Mouse (Mus musculus): ENCODE data around the gene Peli3. TPM values are rescaled to one million over a fixed set of nuclear protein-coding genes. Genes with fewer than 3 reads are reported as not detected.

The Peli3 gene
- 3.4 and 3.5 TPM in 2 replicates for polyA plus RNA-seq (2014; fragmentation: Nextera tagmentation; extraction: Ambion mirVana)

GRCm38 (mm10) chr19:4942551-4943252, at the start of gene Peli3:
TSS of gene Peli3 (minus strand) at chr19:4943127.
- H3K27ac ChIP-seq (ENCODE audit: low read depth, low read length): no peak within 1 kb of the TSS
- peak within 1 kb of the TSS; percentile 66 for H3K4me3 ChIP-seq (ENCODE audit: low read depth, low read length)
- peak within 1 kb of the TSS; percentile 64 for H3K9ac ChIP-seq (ENCODE audit: low read length)
- H3K4me2 ChIP-seq (ENCODE audit: low read depth): peak within 1 kb of the TSS; percentile 99
- ATAC-seq (ENCODE audit: insufficient read depth, low FRiP score, low TSS enrichment) (peak; percentile 88), DNase-seq (ENCODE audit: low spot score) (peak; percentile 88)
- H3K4me1 ChIP-seq (ENCODE audit: control insufficient read depth, insufficient read depth, low read length): peaks cover 4% of the 10 kb centered on the region
- no peaks in the 10 kb centered on the region for H3K9me3 ChIP-seq (ENCODE audit: control insufficient read depth, low read length)
- no peaks in the 10 kb centered on the region for H3K36me3 ChIP-seq (ENCODE audit: control insufficient read depth, insufficient read depth, low read length)
- no peaks in the 10 kb centered on the region for H3K27me3 ChIP-seq (ENCODE audit: control insufficient read depth, insufficient read depth, low read length)
- WGBS: under 1% methylated on average over 50 of the region's 55 CpGs

DNA sequence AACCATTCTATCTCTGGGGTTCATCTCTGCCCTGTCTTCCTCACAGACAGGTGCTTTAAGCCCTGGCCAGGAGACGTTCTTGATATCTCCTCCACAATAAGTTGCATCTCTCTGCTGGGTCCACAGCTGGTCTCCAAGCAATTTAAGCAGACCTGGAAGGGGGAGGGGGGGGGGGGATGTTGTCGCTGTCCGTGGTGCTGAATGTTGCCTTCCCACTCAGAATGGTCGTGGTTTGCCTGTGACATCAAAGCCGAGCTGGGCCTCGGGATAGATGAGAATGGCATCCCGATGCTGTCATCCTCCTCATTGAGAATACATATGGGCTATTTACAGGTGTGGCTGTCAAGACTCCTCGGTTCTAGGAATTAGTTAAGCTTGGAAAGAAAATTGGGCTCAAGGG, 49.4 kb upstream of the Peli3 start:
- no peak overlapping the region for H3K4me2 ChIP-seq (ENCODE audit: low read depth)
- no peak overlapping the region for H3K9ac ChIP-seq (ENCODE audit: low read length)
- 17% methylated on average over 8 of the region's 8 CpGs for WGBS
- no peaks in the 10 kb centered on the region for H3K36me3 ChIP-seq (ENCODE audit: control insufficient read depth, insufficient read depth, low read length)
- H3K27ac ChIP-seq (ENCODE audit: low read depth, low read length): no peak overlapping the region
- no peaks in the 10 kb centered on the region for H3K4me1 ChIP-seq (ENCODE audit: control insufficient read depth, insufficient read depth, low read length)
- DNase-seq (ENCODE audit: low spot score) (no peak), ATAC-seq (ENCODE audit: insufficient read depth, low FRiP score, low TSS enrichment) (no peak)
- no peak overlapping the region for H3K4me3 ChIP-seq (ENCODE audit: low read depth, low read length)
- H3K27me3 ChIP-seq (ENCODE audit: control insufficient read depth, insufficient read depth, low read length): peaks cover 47% of the 10 kb centered on the region
- H3K9me3 ChIP-seq (ENCODE audit: control insufficient read depth, low read length): no peaks in the 10 kb centered on the region

- no peak overlapping the region for H3K4me3 ChIP-seq (ENCODE audit: low read depth, low read length)
- H3K4me1 ChIP-seq (ENCODE audit: control insufficient read depth, insufficient read depth, low read length): no peaks in the 10 kb centered on the region
- ATAC-seq (ENCODE audit: insufficient read depth, low FRiP score, low TSS enrichment) (no peak), DNase-seq (ENCODE audit: low spot score) (no peak)
- H3K4me2 ChIP-seq (ENCODE audit: low read depth): peak overlapping the region; percentile 26; the same call in 1 of the 2 replicates
- no peak overlapping the region for H3K27ac ChIP-seq (ENCODE audit: low read depth, low read length)
- peaks cover 55% of the 10 kb centered on the region for H3K27me3 ChIP-seq (ENCODE audit: control insufficient read depth, insufficient read depth, low read length)
- H3K36me3 ChIP-seq (ENCODE audit: control insufficient read depth, insufficient read depth, low read length): no peaks in the 10 kb centered on the region
- H3K9ac ChIP-seq (ENCODE audit: low read length): no peak overlapping the region
- 1% methylated on average over 21 of the region's 22 CpGs for WGBS
- H3K9me3 ChIP-seq (ENCODE audit: control insufficient read depth, low read length): no peaks in the 10 kb centered on the region
Observed at GRCm38 (mm10) chr19:4990716-4991115, 47.8 kb upstream of the Peli3 start.

GRCm38 (mm10) chr19:4990256-4990625, 47.3 kb upstream of the Peli3 start, which contains the start of gene Npas4:
TSS of gene Npas4 (minus strand) at chr19:4990316.
- no peak within 1 kb of the TSS for H3K9ac ChIP-seq (ENCODE audit: low read length)
- peak within 1 kb of the TSS; percentile 26 for H3K4me3 ChIP-seq (ENCODE audit: low read depth, low read length)
- peak within 1 kb of the TSS; percentile 33 for H3K4me2 ChIP-seq (ENCODE audit: low read depth)
- DNase-seq (ENCODE audit: low spot score) (no peak), ATAC-seq (ENCODE audit: insufficient read depth, low FRiP score, low TSS enrichment) (no peak)
- H3K4me1 ChIP-seq (ENCODE audit: control insufficient read depth, insufficient read depth, low read length): no peaks in the 10 kb centered on the region
- H3K36me3 ChIP-seq (ENCODE audit: control insufficient read depth, insufficient read depth, low read length): no peaks in the 10 kb centered on the region
- 17% methylated on average over 4 of the region's 4 CpGs for WGBS
- H3K27me3 ChIP-seq (ENCODE audit: control insufficient read depth, insufficient read depth, low read length): peaks cover 58% of the 10 kb centered on the region
- no peak within 1 kb of the TSS for H3K27ac ChIP-seq (ENCODE audit: low read depth, low read length)
- H3K9me3 ChIP-seq (ENCODE audit: control insufficient read depth, low read length): no peaks in the 10 kb centered on the region

GRCm38 (mm10) chr19:4989434-4990255, 46.7 kb upstream of the Peli3 start:
- H3K27ac ChIP-seq (ENCODE audit: low read depth, low read length): no peak overlapping the region
- H3K27me3 ChIP-seq (ENCODE audit: control insufficient read depth, insufficient read depth, low read length): peaks cover 61% of the 10 kb centered on the region
- H3K4me3 ChIP-seq (ENCODE audit: low read depth, low read length): peak overlapping the region; percentile 26
- no peaks in the 10 kb centered on the region for H3K9me3 ChIP-seq (ENCODE audit: control insufficient read depth, low read length)
- H3K4me1 ChIP-seq (ENCODE audit: control insufficient read depth, insufficient read depth, low read length): no peaks in the 10 kb centered on the region
- H3K4me2 ChIP-seq (ENCODE audit: low read depth): peak overlapping the region; percentile 33
- WGBS: 20% methylated on average over 44 of the region's 47 CpGs
- DNase-seq (ENCODE audit: low spot score): peak; percentile 32
- ATAC-seq (ENCODE audit: insufficient read depth, low FRiP score, low TSS enrichment): no peak
- no peak overlapping the region for H3K9ac ChIP-seq (ENCODE audit: low read length)
- no peaks in the 10 kb centered on the region for H3K36me3 ChIP-seq (ENCODE audit: control insufficient read depth, insufficient read depth, low read length)

DNA sequence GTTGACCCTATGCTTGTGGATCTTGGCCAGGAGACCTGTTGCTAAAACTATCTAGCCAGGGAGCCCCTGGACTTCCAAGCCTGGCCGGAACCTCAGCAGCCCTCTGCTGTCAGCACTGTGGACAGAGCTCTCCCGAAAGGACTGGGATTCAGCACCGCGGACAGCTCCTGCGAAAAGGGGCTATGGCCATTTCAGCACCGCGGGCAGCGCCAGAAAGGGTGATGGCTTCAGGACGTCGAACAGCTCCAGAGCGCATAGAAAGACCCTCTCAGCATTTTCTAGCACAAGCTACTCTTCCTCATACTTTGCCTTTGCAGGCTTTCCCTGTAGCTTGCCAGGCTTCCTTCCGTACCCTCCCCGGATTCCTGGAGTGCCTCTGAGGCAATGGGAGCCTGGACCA, 46.1 kb upstream of the Peli3 start:
- Histone ChIP-seq H3K4me1 (ENCODE audit: control insufficient read depth, insufficient read depth, low read length) (no peaks in the 10 kb centered on the region), H3K27ac (ENCODE audit: low read depth, low read length) (no peak overlapping the region), H3K4me3 (ENCODE audit: low read depth, low read length) (0 out of 2 replicates have a peak overlapping the region, but pooled peaks have one; percentile 26), H3K4me2 (ENCODE audit: low read depth) (peak overlapping the region; percentile 33), H3K36me3 (ENCODE audit: control insufficient read depth, insufficient read depth, low read length) (no peaks in the 10 kb centered on the region), H3K9me3 (ENCODE audit: control insufficient read depth, low read length) (no peaks in the 10 kb centered on the region), H3K27me3 (ENCODE audit: control insufficient read depth, insufficient read depth, low read length) (peaks cover 67% of the 10 kb centered on the region), H3K9ac (ENCODE audit: low read length) (no peak overlapping the region)
- no peak for ATAC-seq (ENCODE audit: insufficient read depth, low FRiP score, low TSS enrichment)
- DNase-seq (ENCODE audit: low spot score): peak; percentile 91
- WGBS: 3% methylated on average over 13 of the region's 13 CpGs

- ATAC-seq (ENCODE audit: insufficient read depth, low FRiP score, low TSS enrichment): no peak
- DNase-seq (ENCODE audit: low spot score): peak; percentile 43
- Histone ChIP-seq H3K27me3 (ENCODE audit: control insufficient read depth, insufficient read depth, low read length) (peaks cover 31% of the 10 kb centered on the region), H3K36me3 (ENCODE audit: control insufficient read depth, insufficient read depth, low read length) (no peaks in the 10 kb centered on the region), H3K4me2 (ENCODE audit: low read depth) (no peak overlapping the region), H3K9me3 (ENCODE audit: control insufficient read depth, low read length) (no peaks in the 10 kb centered on the region), H3K27ac (ENCODE audit: low read depth, low read length) (no peak overlapping the region), H3K4me3 (ENCODE audit: low read depth, low read length) (no peak overlapping the region), H3K4me1 (ENCODE audit: control insufficient read depth, insufficient read depth, low read length) (no peaks in the 10 kb centered on the region), H3K9ac (ENCODE audit: low read length) (no peak overlapping the region)
Observed at GRCm38 (mm10) chr19:4981767-4982166, 38.8 kb upstream of the Peli3 start.

DNA sequence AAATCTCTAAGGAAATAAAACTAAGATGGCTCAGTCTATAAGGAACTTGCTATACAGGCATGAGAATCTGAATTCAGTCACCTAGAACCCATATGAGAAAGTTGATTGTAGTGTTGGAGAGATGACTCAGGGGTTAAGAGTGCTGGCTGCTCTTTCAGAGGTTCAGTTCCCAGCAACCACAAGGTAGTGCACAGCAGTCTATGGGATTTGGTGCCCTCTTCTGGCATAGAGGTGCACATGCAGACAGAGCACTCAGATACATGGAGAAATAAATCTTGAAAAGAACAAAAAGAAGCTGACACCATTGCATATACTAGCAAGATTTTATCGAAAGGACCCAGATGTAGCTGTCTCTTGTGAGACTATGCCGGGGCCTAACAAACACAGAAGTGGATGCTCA, 25.3 kb upstream of the Peli3 start:
- Histone ChIP-seq H3K27ac (ENCODE audit: low read depth, low read length) (no peak overlapping the region), H3K4me1 (ENCODE audit: control insufficient read depth, insufficient read depth, low read length) (no peaks in the 10 kb centered on the region), H3K9me3 (ENCODE audit: control insufficient read depth, low read length) (no peaks in the 10 kb centered on the region), H3K4me3 (ENCODE audit: low read depth, low read length) (no peak overlapping the region), H3K9ac (ENCODE audit: low read length) (no peak overlapping the region), H3K4me2 (ENCODE audit: low read depth) (no peak overlapping the region), H3K36me3 (ENCODE audit: control insufficient read depth, insufficient read depth, low read length) (peaks cover 8% of the 10 kb centered on the region; the same call in 1 of the 2 replicates), H3K27me3 (ENCODE audit: control insufficient read depth, insufficient read depth, low read length) (no peaks in the 10 kb centered on the region)
- 93% methylated on average over 2 of the region's 2 CpGs for WGBS
- ATAC-seq (ENCODE audit: insufficient read depth, low FRiP score, low TSS enrichment): no peak
- DNase-seq (ENCODE audit: low spot score): no peak
